Mouse (Mus musculus): Measurements from ENCODE around the gene Hmmr.

GRCm38 (mm10) chr11:40753836-40754235 lies 20.6 kb upstream of the Hmmr start:
- no peak for TF ChIP-seq CTCF (IDR thresholded peaks at IDR 0.05)
- no peak for TF ChIP-seq EP300 (IDR thresholded peaks at IDR 0.05; ENCODE audit: insufficient read depth, low read depth, low read length)
- no peak for TF ChIP-seq POLR2A (IDR thresholded peaks at IDR 0.05; ENCODE audit: insufficient read depth, low read depth, low read length)
